9 mouse cellular contexts compared by ENCODE assay signal in genomic region chr15:94342365-94342764, GRCm38 (mm10).
DNase-seq lines count a peak whose midpoint lies in the region; ATAC-seq and TF ChIP-seq lines count a peak whose summit lies in the region.
"Had no signal": no experiment of that assay in that cellular context is flagged by ENCODE, and none has a peak within 500 bp of the region (broad histone marks: within the 10 kb centered on the region; RNA-seq: fewer than 3 reads in every experiment).

No protein-coding gene starts in this region.

- H3K9me3 ChIP-seq in G1E (replicated peaks): peaks cover 60% of the 10 kb centered on the region
- H3K9me3 ChIP-seq: liver, embryonic 15.5 days had no signal

- H3K36me3 ChIP-seq in G1E (replicated peaks): no peaks in the 10 kb centered on the region
- no peaks in the 10 kb centered on the region for H3K36me3 ChIP-seq in spleen, adult 2 months (ENCODE audit: control insufficient read depth, insufficient read depth, low read length)
- H3K36me3 ChIP-seq: liver, embryonic 15.5 days had no signal

- ATAC-seq in G1E (ENCODE audit: extremely low read depth, insufficient number of reproducible peaks, low FRiP score, poor library complexity, severe bottlenecking): 0 out of 2 replicates have a peak, but pooled peaks have one; percentile 38
- no peak for ATAC-seq in monocyte, adult 5-6 weeks (replicated peaks; ENCODE audit: insufficient number of reproducible peaks, low FRiP score, low TSS enrichment, poor library complexity, severe bottlenecking)

- TF ChIP-seq POLR2A in spleen, adult 2 months (IDR thresholded peaks at IDR 0.05; ENCODE audit: low read depth, low read length): no peak

- no peak overlapping the region for H3K27ac ChIP-seq in spleen, adult 2 months (ENCODE audit: insufficient read depth, low read length)
- H3K27ac ChIP-seq: liver, embryonic 15.5 days had no signal

- TF ChIP-seq CTCF in G1E (IDR thresholded peaks at IDR 0.05; ENCODE audit: low read depth, low read length): no peak
- TF ChIP-seq CTCF in spleen, adult 2 months (IDR thresholded peaks at IDR 0.05; ENCODE audit: extremely low read depth, insufficient read depth, insufficient read length, insufficient replicate concordance): peak; percentile 32; the same call in 1 of the 2 replicates

- H3K4me1 ChIP-seq in G1E (ENCODE audit: insufficient read depth, low read depth, low read length): no peaks in the 10 kb centered on the region
- no peaks in the 10 kb centered on the region for H3K4me1 ChIP-seq in spleen, adult 2 months (ENCODE audit: control insufficient read depth, insufficient read depth, insufficient read length)
- H3K4me1 ChIP-seq: liver, embryonic 15.5 days had no signal

- DNase-seq in CD4-positive helper T cell, adult 2 months (ENCODE audit: low read depth, low spot score): peak; percentile 54
- DNase-seq in G1E (ENCODE audit: low spot score): no peak
- peak; percentile 43 for DNase-seq in cerebellum, adult 8-10 months
- DNase-seq in gastrocnemius, adult 8-10 months (ENCODE audit: low spot score in 2 of 2): peak; percentile 61 to 62
- peak; percentile 74 to 91 for DNase-seq in layer of hippocampus, adult 18-20 months (ENCODE audit: low spot score in 2 of 2)
- peak; percentile 79 for DNase-seq in lung, postnatal 10 days
- peak; percentile 2 to 41 for DNase-seq in spleen, adult 2 months (ENCODE audit: low read depth in 1 of 2, low spot score in 2 of 2)

- no peak overlapping the region for H3K4me3 ChIP-seq in G1E (ENCODE audit: low read depth, low read length)
- no peak overlapping the region for H3K4me3 ChIP-seq in spleen, adult 2 months (ENCODE audit: extremely low read depth, insufficient read depth, insufficient read length)
- H3K4me3 ChIP-seq: liver, embryonic 15.5 days had no signal

- WGBS in spleen, adult 2 months: 64% methylated on average over 10 of the region's 10 CpGs

- H3K27me3 ChIP-seq in G1E (ENCODE audit: insufficient read depth, low read length): no peaks in the 10 kb centered on the region
- no peaks in the 10 kb centered on the region for H3K27me3 ChIP-seq in spleen, adult 2 months (ENCODE audit: control insufficient read depth, insufficient read depth, low read length)
- H3K27me3 ChIP-seq: liver, embryonic 15.5 days had no signal
